Mouse (Mus musculus) C2C12 (cell line): ENCODE results near the gene Mkln1. TPM values are rescaled to one million over a fixed set of nuclear protein-coding genes. Genes with fewer than 3 reads are reported as not detected.
"Not testable (repeated sequence)": the region's sequence is repeated elsewhere in the genome, so short reads cannot be mapped to it uniquely, and the experiment has no call there.

Experiments
- H3K27me3 ChIP-seq: one replicate; pipeline ENCODE4 v1.6.1; 2011; ENCODE audit not compliant: control insufficient read depth, insufficient read depth, insufficient read length
- H3K36me3 ChIP-seq: one replicate; pipeline ENCODE4 v1.6.1; 2011; ENCODE audit not compliant: control insufficient read depth, insufficient read depth
- H3K4me3 ChIP-seq: one replicate; pipeline ENCODE4 v1.5.1; 2011; ENCODE audit warnings: mild to moderate bottlenecking, control low read depth; ENCODE audit not compliant: poor library complexity, insufficient read depth, severe bottlenecking
- H3K79me2 ChIP-seq: one replicate; pipeline ENCODE4 v1.6.1; 2011; ENCODE audit not compliant: control insufficient read depth, insufficient read depth
- H3K79me3 ChIP-seq: one replicate; pipeline ENCODE4 v1.6.1; 2011; ENCODE audit warnings: low read depth, control low read depth
- H3ac ChIP-seq: one replicate; pipeline ENCODE3; 2011; ENCODE audit warnings: low read depth; ENCODE audit not compliant: control insufficient read depth, insufficient read length
- CEBPB ChIP-seq: IDR thresholded peaks from one replicate; pipeline ENCODE4 v1.6.1; 2011; ENCODE audit warnings: low read depth, mild to moderate bottlenecking, control low read depth, moderate library complexity
- CTCF ChIP-seq: IDR thresholded peaks from one replicate; pipeline ENCODE4 v1.5.1; 2011; ENCODE audit not compliant: control insufficient read depth, insufficient read depth, insufficient read length
- FOSL1 ChIP-seq: IDR thresholded peaks from one replicate; pipeline ENCODE4 v1.8.0; 2011; ENCODE audit warnings: mild to moderate bottlenecking, low read length; ENCODE audit not compliant: poor library complexity, insufficient read depth, severe bottlenecking
- MAX ChIP-seq: IDR thresholded peaks from one replicate; pipeline ENCODE4 v1.6.1; 2011; ENCODE audit warnings: mild to moderate bottlenecking, control low read depth
- MYOD1 ChIP-seq: IDR thresholded peaks from one replicate; pipeline ENCODE4 v1.6.1; 2011; ENCODE audit warnings: low read depth; ENCODE audit not compliant: control insufficient read depth, insufficient read length
- MYOG ChIP-seq: IDR thresholded peaks from one replicate; pipeline ENCODE4 v1.6.1; 2011; ENCODE audit not compliant: control insufficient read depth, insufficient read length; ENCODE audit errors: extremely low read depth
- USF1 ChIP-seq: IDR thresholded peaks from one replicate; pipeline ENCODE4 v1.6.1; 2011; ENCODE audit warnings: low read depth, mild to moderate bottlenecking, control low read depth, moderate library complexity
- polyA plus RNA-seq: library from polyadenylated mRNA; unstranded; fragments of >200 nt; fragmentation: generic; extraction: Trizol; gene quantifications from one replicate; pipeline ENCODE4 v1.2.1, GENCODE M21; 2012; ENCODE audit warnings: missing spikeins

The Mkln1 gene
- polyA plus RNA-seq, 1 experiment: 44.9 TPM

- no peak for TF ChIP-seq MAX
- no peak for TF ChIP-seq USF1
- Histone ChIP-seq H3K27me3 (no peaks in the 10 kb centered on the region), H3K4me3 (no peak overlapping the region), H3K79me2 (no peaks in the 10 kb centered on the region), H3K36me3 (no peaks in the 10 kb centered on the region), H3K79me3 (no peaks in the 10 kb centered on the region), H3ac (no peak overlapping the region)
Observed at GRCm38 (mm10) chr6:31549361-31550051, 151.0 kb downstream of the Mkln1 start.

- H3K79me2 ChIP-seq: no peaks in the 10 kb centered on the region
- no peaks in the 10 kb centered on the region for H3K79me3 ChIP-seq
- no peaks in the 10 kb centered on the region for H3K36me3 ChIP-seq
- TF ChIP-seq MAX: no peak
- TF ChIP-seq MYOG: no peak
- no peak for TF ChIP-seq USF1
- no peak for TF ChIP-seq CEBPB
- TF ChIP-seq CTCF: no peak
- no peak for TF ChIP-seq MYOD1
- H3K27me3 ChIP-seq: no peaks in the 10 kb centered on the region
- no peak overlapping the region for H3ac ChIP-seq
- no peak overlapping the region for H3K4me3 ChIP-seq
Observed at GRCm38 (mm10) chr6:31550876-31551532, 152.5 kb downstream of the Mkln1 start.

- Histone ChIP-seq H3K27me3 (no peaks in the 10 kb centered on the region), H3K36me3 (no peaks in the 10 kb centered on the region), H3ac (no peak overlapping the region), H3K79me3 (no peaks in the 10 kb centered on the region), H3K79me2 (no peaks in the 10 kb centered on the region), H3K4me3 (no peak overlapping the region)
- no peak for TF ChIP-seq CEBPB
Observed at GRCm38 (mm10) chr6:31556460-31557100, 158.0 kb downstream of the Mkln1 start.

GRCm38 (mm10) chr6:31560138-31560959 lies 161.8 kb downstream of the Mkln1 start:
- H3ac ChIP-seq: no peak overlapping the region
- no peaks in the 10 kb centered on the region for H3K27me3 ChIP-seq
- no peak overlapping the region for H3K4me3 ChIP-seq
- no peak for TF ChIP-seq USF1
- TF ChIP-seq MYOD1: no peak
- no peak for TF ChIP-seq MYOG
- TF ChIP-seq CTCF: no peak
- no peak for TF ChIP-seq FOSL1
- TF ChIP-seq CEBPB: no peak
- no peak for TF ChIP-seq MAX
- no peaks in the 10 kb centered on the region for H3K79me2 ChIP-seq
- H3K79me3 ChIP-seq: no peaks in the 10 kb centered on the region
- no peaks in the 10 kb centered on the region for H3K36me3 ChIP-seq

GRCm38 (mm10) chr6:31561948-31562347 lies 163.4 kb downstream of the Mkln1 start:
- not testable (repeated sequence) for H3K4me3 ChIP-seq, H3K36me3 ChIP-seq, H3ac ChIP-seq, H3K79me2 ChIP-seq, H3K79me3 ChIP-seq, H3K27me3 ChIP-seq

GRCm38 (mm10) chr6:31562371-31563080 lies 164.0 kb downstream of the Mkln1 start:
- H3K79me3 ChIP-seq: no peaks in the 10 kb centered on the region
- no peak overlapping the region for H3ac ChIP-seq
- H3K27me3 ChIP-seq: no peaks in the 10 kb centered on the region
- H3K36me3 ChIP-seq: no peaks in the 10 kb centered on the region
- no peaks in the 10 kb centered on the region for H3K79me2 ChIP-seq
- no peak overlapping the region for H3K4me3 ChIP-seq
- TF ChIP-seq MYOD1: no peak
